In genomic region chr15:96752062-96752358, GRCm38 (mm10) we compare ENCODE assay signal across 17 mouse cellular contexts.
"Had no signal": no experiment of that assay in that cellular context is flagged by ENCODE, and none has a peak within 500 bp of the region (broad histone marks: within the 10 kb centered on the region; RNA-seq: fewer than 3 reads in every experiment).

No protein-coding gene starts in this region.

- H3K4me2 ChIP-seq: liver, embryonic 13.5 days; midbrain, embryonic 12.5 days; neural tube, embryonic 13.5 days; stomach, embryonic 15.5 days had no signal

- DNase-seq: kidney, postnatal 10 days; kidney, postnatal 36 days; layer of hippocampus, postnatal 36 days; liver, embryonic 13.5 days; lung, adult 2 months; lung, postnatal 14 days; lung, postnatal 4 days; retina, postnatal 1 day; right cerebral cortex, postnatal 25 days; spleen, adult 18-20 months; thymus, postnatal 25 days had no signal

- ATAC-seq: midbrain, embryonic 16.5 days had no signal

- H3K9ac ChIP-seq: liver, embryonic 13.5 days; midbrain, embryonic 12.5 days; neural tube, embryonic 13.5 days; stomach, embryonic 15.5 days had no signal

- H3K27ac ChIP-seq: left cerebral cortex, adult 2 months; liver, embryonic 13.5 days; midbrain, embryonic 12.5 days; neural tube, embryonic 13.5 days; stomach, embryonic 15.5 days had no signal

- H3K36me3 ChIP-seq: liver, embryonic 13.5 days; midbrain, embryonic 12.5 days; neural tube, embryonic 13.5 days; stomach, embryonic 15.5 days had no signal

- H3K4me3 ChIP-seq: left cerebral cortex, adult 2 months; liver, embryonic 13.5 days; midbrain, embryonic 12.5 days; myocyte; neural tube, embryonic 13.5 days; stomach, embryonic 15.5 days had no signal

- H3K27me3 ChIP-seq: liver, embryonic 13.5 days; midbrain, embryonic 12.5 days; neural tube, embryonic 13.5 days; stomach, embryonic 15.5 days had no signal

- H3K4me1 ChIP-seq: midbrain, embryonic 12.5 days; stomach, embryonic 15.5 days had no signal

- H3K9me3 ChIP-seq: liver, embryonic 13.5 days; midbrain, embryonic 12.5 days; neural tube, embryonic 13.5 days; stomach, embryonic 15.5 days had no signal
